Mouse (Mus musculus) intestine, embryonic 15.5 days (tissue): ENCODE data around the gene Drc7. TPM values are rescaled to one million over a fixed set of nuclear protein-coding genes. Genes with fewer than 3 reads are reported as not detected.

Experiments used
- ATAC-seq: fragments of 200-750 bp; cut with Nextera tagmentation; 2 replicates; pipeline ENCODE4 v1.8.0; 2017; ENCODE audit warnings: moderate TSS enrichment, moderate library complexity
- H3K27ac ChIP-seq: fragments of 300-500 bp; sonication (generic); 2 replicates; pipeline ENCODE4 v1.5.1; 2015; ENCODE audit warnings: mild to moderate bottlenecking, inconsistent platforms
- H3K27me3 ChIP-seq: fragments of 300-500 bp; sonication (generic); replicated peaks from 2 replicates; pipeline ENCODE4 v1.6.1; 2015; ENCODE audit warnings: inconsistent platforms
- H3K36me3 ChIP-seq: fragments of 300-500 bp; sonication (generic); 2 replicates; pipeline ENCODE4 v1.6.1; 2015; ENCODE audit warnings: inconsistent platforms
- H3K4me1 ChIP-seq: fragments of 300-500 bp; sonication (generic); replicated peaks from 2 replicates; pipeline ENCODE4 v1.6.1; 2015; ENCODE audit warnings: inconsistent platforms
- H3K4me2 ChIP-seq: fragments of 300-500 bp; sonication (generic); replicated peaks from 2 replicates; pipeline ENCODE4 v1.6.1; 2015; ENCODE audit warnings: mild to moderate bottlenecking, inconsistent platforms
- H3K4me3 ChIP-seq: fragments of 300-500 bp; sonication (generic); replicated peaks from 2 replicates; pipeline ENCODE4 v1.5.1; 2015; ENCODE audit warnings: inconsistent platforms
- H3K9ac ChIP-seq: fragments of 300-500 bp; sonication (generic); 2 replicates; pipeline ENCODE4 v1.6.1; 2015; ENCODE audit warnings: inconsistent platforms
- H3K9me3 ChIP-seq: fragments of 300-500 bp; sonication (generic); 2 replicates; pipeline ENCODE4 v1.6.1; 2016; ENCODE audit warnings: inconsistent platforms
- WGBS: fragments of 180-500 bp; shearing (Covaris S2); methylation state at CpG from one replicate; pipeline ENCODE4 v1.1.7; 2015; 5-methylcytosine and 5-hydroxymethylcytosine counted together
- polyA plus RNA-seq: library from polyadenylated mRNA; unstranded; fragments of >200 nt; fragmentation: Nextera tagmentation; extraction: Ambion mirVana; gene quantifications from 2 replicates; pipeline ENCODE4 v1.2.1, GENCODE M21; 2015

The Drc7 gene
- polyA plus RNA-seq, 1 experiment from 2014 or later = not detected

- Histone ChIP-seq H3K27ac (no peak overlapping the region), H3K9me3 (no peaks in the 10 kb centered on the region), H3K4me3 (no peak overlapping the region), H3K27me3 (no peaks in the 10 kb centered on the region), H3K4me1 (no peaks in the 10 kb centered on the region), H3K4me2 (no peak overlapping the region), H3K9ac (no peak overlapping the region), H3K36me3 (no peaks in the 10 kb centered on the region)
- 59% methylated on average over 7 of the region's 7 CpGs for WGBS
- 0 out of 2 replicates have a peak, but pooled peaks have one; percentile 39 for ATAC-seq
Observed at GRCm38 (mm10) chr8:95037106-95037925, 17.6 kb upstream of the Drc7 start.

- H3K36me3 ChIP-seq = no peaks in the 10 kb centered on the region
Observed at GRCm38 (mm10) chr8:95041883-95042784, 12.8 kb upstream of the Drc7 start.

GRCm38 (mm10) chr8:95044811-95045210 is 10.1 kb upstream of the Drc7 start:
- no peaks in the 10 kb centered on the region for H3K36me3 ChIP-seq
- no peak overlapping the region for H3K4me2 ChIP-seq
- no peak overlapping the region for H3K27ac ChIP-seq
- no peaks in the 10 kb centered on the region for H3K9me3 ChIP-seq
- 51% methylated on average over 4 of the region's 4 CpGs for WGBS
- H3K9ac ChIP-seq = no peak overlapping the region
- no peak overlapping the region for H3K4me3 ChIP-seq
- H3K4me1 ChIP-seq = no peaks in the 10 kb centered on the region
- no peaks in the 10 kb centered on the region for H3K27me3 ChIP-seq
- no peak for ATAC-seq

More at GRCm38 (mm10) chr8:95041883-95042784, 12.8 kb upstream of the Drc7 start:
- H3K9ac ChIP-seq = no peak overlapping the region
- ATAC-seq = peak; percentile 76
- no peaks in the 10 kb centered on the region for H3K9me3 ChIP-seq
- no peak overlapping the region for H3K27ac ChIP-seq
- peak overlapping the region; percentile 3; the same call in 1 of the 2 replicates for H3K4me2 ChIP-seq
- no peak overlapping the region for H3K4me3 ChIP-seq
- no peaks in the 10 kb centered on the region for H3K4me1 ChIP-seq
- H3K27me3 ChIP-seq = no peaks in the 10 kb centered on the region
- 47% methylated on average over 6 of the region's 6 CpGs for WGBS

GRCm38 (mm10) chr8:95046982-95047381 is 7.9 kb upstream of the Drc7 start:
- ATAC-seq = no peak
- 60% methylated on average over 3 of the region's 3 CpGs for WGBS

GRCm38 (mm10) chr8:95047884-95048680 is 6.8 kb upstream of the Drc7 start:
- H3K9ac ChIP-seq = no peak overlapping the region
- H3K9me3 ChIP-seq = no peaks in the 10 kb centered on the region
- H3K4me3 ChIP-seq = no peak overlapping the region
- no peak overlapping the region for H3K27ac ChIP-seq
- H3K4me2 ChIP-seq = no peak overlapping the region
- no peaks in the 10 kb centered on the region for H3K4me1 ChIP-seq
- no peaks in the 10 kb centered on the region for H3K27me3 ChIP-seq
- no peaks in the 10 kb centered on the region for H3K36me3 ChIP-seq
- WGBS = 67% methylated on average over 6 of the region's 6 CpGs
- ATAC-seq = no peak

More at GRCm38 (mm10) chr8:95046982-95047381, 7.9 kb upstream of the Drc7 start:
- Histone ChIP-seq H3K9ac (no peak overlapping the region), H3K27ac (no peak overlapping the region), H3K4me2 (no peak overlapping the region), H3K36me3 (no peaks in the 10 kb centered on the region), H3K4me1 (no peaks in the 10 kb centered on the region), H3K4me3 (no peak overlapping the region), H3K27me3 (no peaks in the 10 kb centered on the region), H3K9me3 (no peaks in the 10 kb centered on the region)

- Histone ChIP-seq H3K27ac (no peak overlapping the region), H3K27me3 (no peaks in the 10 kb centered on the region), H3K36me3 (no peaks in the 10 kb centered on the region), H3K9ac (no peak overlapping the region), H3K4me1 (no peaks in the 10 kb centered on the region), H3K4me3 (no peak overlapping the region), H3K4me2 (no peak overlapping the region), H3K9me3 (no peaks in the 10 kb centered on the region)
- no peak for ATAC-seq
- WGBS = 31% methylated on average over 2 of the region's 2 CpGs
Observed at GRCm38 (mm10) chr8:95049636-95050035, 5.3 kb upstream of the Drc7 start.

- H3K27me3 ChIP-seq = no peaks in the 10 kb centered on the region
- no peak overlapping the region for H3K27ac ChIP-seq
- H3K4me3 ChIP-seq = no peak overlapping the region
- H3K9me3 ChIP-seq = no peaks in the 10 kb centered on the region
- H3K4me2 ChIP-seq = no peak overlapping the region
- H3K4me1 ChIP-seq = no peaks in the 10 kb centered on the region
- H3K36me3 ChIP-seq = no peaks in the 10 kb centered on the region
- no peak for ATAC-seq
- no peak overlapping the region for H3K9ac ChIP-seq
- 63% methylated on average over 6 of the region's 6 CpGs for WGBS
Observed at GRCm38 (mm10) chr8:95054438-95054837, 465 bp upstream of the Drc7 start.

GRCm38 (mm10) chr8:95056414-95056813 is 1.5 kb downstream of the Drc7 start:
- ATAC-seq = no peak; the same call in 1 of the 2 replicates
- Histone ChIP-seq H3K4me1 (no peaks in the 10 kb centered on the region), H3K4me2 (no peak overlapping the region), H3K4me3 (no peak overlapping the region), H3K27ac (no peak overlapping the region), H3K9ac (no peak overlapping the region), H3K36me3 (no peaks in the 10 kb centered on the region), H3K27me3 (no peaks in the 10 kb centered on the region), H3K9me3 (no peaks in the 10 kb centered on the region)
- 82% methylated on average over 5 of the region's 5 CpGs for WGBS

- H3K9me3 ChIP-seq = no peaks in the 10 kb centered on the region
- H3K27me3 ChIP-seq = no peaks in the 10 kb centered on the region
- H3K9ac ChIP-seq = no peak overlapping the region
- ATAC-seq = no peak
- no peak overlapping the region for H3K4me3 ChIP-seq
- H3K36me3 ChIP-seq = no peaks in the 10 kb centered on the region
- no peak overlapping the region for H3K4me2 ChIP-seq
- H3K27ac ChIP-seq = no peak overlapping the region
- WGBS = 79% methylated on average over 6 of the region's 6 CpGs
- no peaks in the 10 kb centered on the region for H3K4me1 ChIP-seq
Observed at GRCm38 (mm10) chr8:95058661-95059060, 3.8 kb downstream of the Drc7 start.

- Histone ChIP-seq H3K9ac (no peak overlapping the region), H3K27me3 (no peaks in the 10 kb centered on the region), H3K36me3 (no peaks in the 10 kb centered on the region), H3K9me3 (no peaks in the 10 kb centered on the region), H3K27ac (no peak overlapping the region), H3K4me1 (no peaks in the 10 kb centered on the region), H3K4me3 (no peak overlapping the region), H3K4me2 (no peak overlapping the region)
- WGBS = 57% methylated on average over 6 of the region's 6 CpGs
- ATAC-seq = no peak
Observed at GRCm38 (mm10) chr8:95059812-95060533, 5.1 kb downstream of the Drc7 start.

- Histone ChIP-seq H3K27ac (no peak overlapping the region), H3K4me1 (no peaks in the 10 kb centered on the region), H3K27me3 (no peaks in the 10 kb centered on the region), H3K9ac (no peak overlapping the region), H3K4me3 (no peak overlapping the region), H3K36me3 (no peaks in the 10 kb centered on the region), H3K9me3 (no peaks in the 10 kb centered on the region), H3K4me2 (no peak overlapping the region)
- WGBS = 89% methylated on average over 2 of the region's 2 CpGs
- no peak for ATAC-seq
Observed at GRCm38 (mm10) chr8:95064531-95064930, 9.6 kb downstream of the Drc7 start.
